Mouse (Mus musculus): ENCODE measurements at regions not wholly inside any gene's neighbourhood (a gene's known extent, or its start where the extent isn't known, plus 50 kb on each side); places are given as distances from the start of the nearest gene placed in this dataset.
A peak's percentile ranks its signal among the peaks of the same experiment; 100 is the strongest.

DNA sequence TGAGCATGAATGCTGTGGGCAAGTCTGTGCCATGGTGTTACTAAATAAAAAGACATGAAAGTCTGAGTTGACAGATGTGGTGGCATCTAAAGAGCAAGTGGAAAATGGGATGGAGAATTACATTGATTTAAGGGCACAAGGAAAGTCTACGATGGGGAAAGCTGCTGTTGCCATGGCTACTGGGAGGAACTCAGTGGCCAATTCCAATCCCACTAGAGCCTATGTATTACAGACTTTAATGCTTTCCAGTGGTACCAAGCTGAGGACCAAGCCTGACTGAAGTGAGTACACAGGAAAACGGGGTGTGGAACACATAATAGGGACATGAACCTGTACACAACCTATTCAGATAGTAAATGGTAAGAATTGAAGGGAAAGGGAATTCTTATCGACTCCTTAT lies 654.9 kb downstream of the Trib2 start:
- H3K27me3 ChIP-seq (ENCODE audit: insufficient read depth, low read length): no peaks in the 10 kb centered on the region
- 79% methylated on average over 3 of the region's 3 CpGs for WGBS
- H3K4me3 ChIP-seq (replicated peaks; ENCODE audit: low read depth, low read length): no peak overlapping the region
- no peak for ATAC-seq (replicated peaks; ENCODE audit: low FRiP score, low read depth)
- no peak overlapping the region for H3K27ac ChIP-seq
- H3K36me3 ChIP-seq (ENCODE audit: insufficient read depth, low read length): no peaks in the 10 kb centered on the region
- H3K9me3 ChIP-seq (replicated peaks; ENCODE audit: low read length): no peaks in the 10 kb centered on the region
- H3K4me1 ChIP-seq (replicated peaks; ENCODE audit: insufficient read depth, low read length): no peaks in the 10 kb centered on the region
- no peak overlapping the region for H3K9ac ChIP-seq (ENCODE audit: low read depth, low read length)
- no peak for TF ChIP-seq CTCF (IDR thresholded peaks at IDR 0.05; ENCODE audit: low read depth)
- no peak overlapping the region for H3K4me2 ChIP-seq (ENCODE audit: low read length)
- no peak for DNase-seq (ENCODE audit: low spot score)

GRCm38 (mm10) chr12:15160478-15160998 lies 656.2 kb downstream of the Trib2 start:
- Histone ChIP-seq H3K27ac (no peak overlapping the region), H3K27me3 (ENCODE audit: insufficient read depth, low read length) (no peaks in the 10 kb centered on the region), H3K4me3 (replicated peaks; ENCODE audit: low read depth, low read length) (no peak overlapping the region), H3K4me1 (replicated peaks; ENCODE audit: insufficient read depth, low read length) (no peaks in the 10 kb centered on the region), H3K4me2 (ENCODE audit: low read length) (no peak overlapping the region), H3K9ac (ENCODE audit: low read depth, low read length) (no peak overlapping the region), H3K9me3 (replicated peaks; ENCODE audit: low read length) (no peaks in the 10 kb centered on the region), H3K36me3 (ENCODE audit: insufficient read depth, low read length) (no peaks in the 10 kb centered on the region)
- WGBS: 76% methylated on average over 2 of the region's 2 CpGs
- ATAC-seq (replicated peaks; ENCODE audit: low FRiP score, low read depth) (no peak), DNase-seq (ENCODE audit: low spot score) (no peak)
- no peak for TF ChIP-seq CTCF (IDR thresholded peaks at IDR 0.05; ENCODE audit: low read depth)

DNA sequence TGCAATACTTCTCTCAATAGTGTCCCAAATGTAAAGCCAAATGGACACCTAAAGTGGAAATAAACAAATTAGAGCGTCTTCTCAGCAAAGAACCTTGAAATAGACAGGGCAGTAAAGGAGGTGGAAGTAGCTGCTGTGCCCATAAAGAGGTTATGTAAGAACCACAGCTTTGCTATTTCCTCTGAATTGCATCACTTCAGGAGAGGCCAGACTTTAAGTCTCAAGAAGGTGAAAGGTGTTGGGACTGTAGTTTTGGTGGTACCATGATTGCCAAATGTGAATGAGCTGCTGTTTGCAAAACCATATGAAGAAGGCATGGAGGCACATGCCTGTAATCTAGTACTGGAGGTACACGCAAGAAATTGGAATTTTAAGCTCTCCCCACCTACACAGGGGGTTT lies 670.3 kb downstream of the Trib2 start:
- H3K9me3 ChIP-seq (replicated peaks; ENCODE audit: low read length): no peaks in the 10 kb centered on the region
- H3K4me2 ChIP-seq (ENCODE audit: low read length): no peak overlapping the region
- no peak overlapping the region for H3K4me3 ChIP-seq (replicated peaks; ENCODE audit: low read depth, low read length)
- DNase-seq (ENCODE audit: low spot score) (no peak), ATAC-seq (replicated peaks; ENCODE audit: low FRiP score, low read depth) (no peak)
- no peaks in the 10 kb centered on the region for H3K4me1 ChIP-seq (replicated peaks; ENCODE audit: insufficient read depth, low read length)
- H3K9ac ChIP-seq (ENCODE audit: low read depth, low read length): no peak overlapping the region
- H3K27me3 ChIP-seq (ENCODE audit: insufficient read depth, low read length): no peaks in the 10 kb centered on the region
- H3K36me3 ChIP-seq (ENCODE audit: insufficient read depth, low read length): no peaks in the 10 kb centered on the region
- 68% methylated on average over 2 of the region's 2 CpGs for WGBS
- no peak overlapping the region for H3K27ac ChIP-seq
- no peak for TF ChIP-seq CTCF (IDR thresholded peaks at IDR 0.05; ENCODE audit: low read depth)

DNA sequence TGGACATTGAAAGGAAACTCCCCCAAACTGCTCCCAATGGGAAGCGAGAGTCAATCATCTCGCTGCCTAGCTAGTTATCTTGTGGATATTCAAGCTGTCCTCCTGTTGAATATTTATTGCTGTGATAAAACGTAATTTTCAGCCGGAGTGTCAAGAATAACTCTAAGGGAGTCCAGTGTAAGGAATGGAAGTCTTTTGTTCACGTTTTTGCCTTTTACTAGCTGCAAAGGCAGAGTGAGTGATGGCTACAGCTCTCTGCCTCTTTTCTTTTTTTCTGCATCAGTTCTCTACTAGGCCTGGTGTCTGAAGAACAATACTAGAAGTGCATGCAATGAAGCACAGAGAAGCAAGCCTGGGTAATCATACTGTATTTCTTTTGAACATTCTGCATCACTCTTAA lies 679.7 kb downstream of the Trib2 start:
- no peaks in the 10 kb centered on the region for H3K36me3 ChIP-seq (ENCODE audit: insufficient read depth, low read length)
- no peak overlapping the region for H3K27ac ChIP-seq
- H3K9ac ChIP-seq (ENCODE audit: low read depth, low read length): no peak overlapping the region
- no peaks in the 10 kb centered on the region for H3K4me1 ChIP-seq (replicated peaks; ENCODE audit: insufficient read depth, low read length)
- TF ChIP-seq CTCF (IDR thresholded peaks at IDR 0.05; ENCODE audit: low read depth): no peak
- H3K4me3 ChIP-seq (replicated peaks; ENCODE audit: low read depth, low read length): no peak overlapping the region
- H3K9me3 ChIP-seq (replicated peaks; ENCODE audit: low read length): no peaks in the 10 kb centered on the region
- DNase-seq (ENCODE audit: low spot score) (peak; percentile 65), ATAC-seq (replicated peaks; ENCODE audit: low FRiP score, low read depth) (no peak)
- no peak overlapping the region for H3K4me2 ChIP-seq (ENCODE audit: low read length)
- no peaks in the 10 kb centered on the region for H3K27me3 ChIP-seq (ENCODE audit: insufficient read depth, low read length)
- WGBS: 23% methylated on average over 5 of the region's 5 CpGs

DNA sequence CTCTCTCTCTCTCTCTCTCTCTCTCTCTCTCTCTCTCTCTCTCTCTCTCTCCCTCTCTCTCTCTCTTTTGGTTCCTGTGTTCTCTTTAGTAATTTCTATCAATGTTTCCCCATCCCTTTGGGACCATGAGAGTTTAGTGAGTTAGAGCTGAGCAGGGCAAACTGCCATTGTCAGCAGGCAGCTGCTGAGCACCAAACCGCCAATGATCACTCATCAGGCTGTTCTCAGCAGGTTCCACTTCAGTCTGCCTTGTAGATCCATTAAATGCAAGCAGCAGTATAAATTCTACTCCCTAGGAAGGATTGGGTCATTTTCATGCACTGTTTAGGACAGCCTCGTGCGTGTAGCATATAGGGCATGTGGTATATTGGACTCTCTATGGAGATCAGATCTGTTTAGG lies 692.5 kb downstream of the Trib2 start:
- Histone ChIP-seq H3K27me3 (ENCODE audit: insufficient read depth, low read length) (no peaks in the 10 kb centered on the region), H3K36me3 (ENCODE audit: insufficient read depth, low read length) (no peaks in the 10 kb centered on the region), H3K9ac (ENCODE audit: low read depth, low read length) (no peak overlapping the region), H3K4me2 (ENCODE audit: low read length) (no peak overlapping the region), H3K4me1 (replicated peaks; ENCODE audit: insufficient read depth, low read length) (no peaks in the 10 kb centered on the region), H3K27ac (no peak overlapping the region), H3K9me3 (replicated peaks; ENCODE audit: low read length) (no peaks in the 10 kb centered on the region), H3K4me3 (replicated peaks; ENCODE audit: low read depth, low read length) (no peak overlapping the region)
- DNase-seq (ENCODE audit: low spot score): no peak
- ATAC-seq (replicated peaks; ENCODE audit: low FRiP score, low read depth): no peak
- 78% methylated on average over 3 of the region's 3 CpGs for WGBS
- no peak for TF ChIP-seq CTCF (IDR thresholded peaks at IDR 0.05; ENCODE audit: low read depth)

DNA sequence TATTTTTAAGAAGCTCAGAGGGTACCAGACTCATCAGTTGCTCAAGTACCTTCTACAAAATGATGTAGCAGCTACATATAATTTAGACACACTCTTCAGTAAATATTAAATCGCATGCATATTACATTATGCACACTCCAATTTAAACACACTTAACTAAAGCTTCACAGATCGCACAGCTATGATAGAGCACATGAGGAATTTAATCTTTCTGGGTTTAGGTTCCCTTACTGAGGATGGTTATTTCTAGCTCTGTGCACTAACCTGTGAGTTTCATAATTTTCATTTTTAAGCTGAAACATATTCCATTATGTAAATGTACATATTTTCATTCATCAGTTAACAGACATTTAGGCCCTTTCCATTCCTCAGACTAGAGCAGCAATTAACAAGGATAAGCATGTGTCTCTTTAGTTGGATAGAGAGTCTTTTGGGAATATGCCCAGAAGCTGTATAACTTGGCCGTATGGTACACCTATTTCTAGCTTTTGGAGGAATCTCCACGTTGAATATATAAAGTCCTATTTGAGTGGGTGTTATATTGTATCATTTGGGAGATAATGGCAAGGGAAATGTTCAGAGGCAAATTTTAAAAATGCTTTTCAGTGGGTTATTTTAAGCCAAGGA lies 694.0 kb downstream of the Trib2 start:
- no peak for ATAC-seq (replicated peaks; ENCODE audit: low FRiP score, low read depth)
- no peaks in the 10 kb centered on the region for H3K4me1 ChIP-seq (replicated peaks; ENCODE audit: insufficient read depth, low read length)

DNA sequence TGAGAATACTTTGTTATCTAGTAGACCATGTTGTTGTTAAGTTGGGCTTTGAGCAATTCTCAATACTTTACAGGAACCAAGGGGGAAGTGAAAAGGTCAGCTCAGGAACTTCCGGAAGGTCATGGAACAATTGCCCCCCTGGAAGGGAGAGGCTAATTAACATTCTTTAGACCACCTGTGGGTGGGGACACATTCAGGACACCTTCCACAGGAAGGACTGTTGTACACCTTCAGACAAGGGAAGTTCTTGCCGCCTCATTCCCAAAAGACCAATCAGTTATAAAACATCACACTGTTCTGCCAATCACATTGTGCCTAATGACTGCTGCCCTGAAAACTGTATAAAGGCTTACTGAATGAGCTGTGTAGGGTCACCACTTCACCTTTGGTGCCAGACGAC lies 701.2 kb downstream of the Trib2 start:
- 88% methylated on average over 3 of the region's 3 CpGs for WGBS
- TF ChIP-seq CTCF (IDR thresholded peaks at IDR 0.05; ENCODE audit: low read depth): no peak
- no peak for DNase-seq (ENCODE audit: low spot score)

More for the DNA sequence above, 694.0 kb downstream of the Trib2 start:
- Histone ChIP-seq H3K36me3 (ENCODE audit: insufficient read depth, low read length) (no peaks in the 10 kb centered on the region), H3K27me3 (ENCODE audit: insufficient read depth, low read length) (no peaks in the 10 kb centered on the region), H3K27ac (no peak overlapping the region), H3K9ac (ENCODE audit: low read depth, low read length) (no peak overlapping the region), H3K4me2 (ENCODE audit: low read length) (no peak overlapping the region), H3K9me3 (replicated peaks; ENCODE audit: low read length) (no peaks in the 10 kb centered on the region), H3K4me3 (replicated peaks; ENCODE audit: low read depth, low read length) (no peak overlapping the region)
- TF ChIP-seq CTCF (IDR thresholded peaks at IDR 0.05; ENCODE audit: low read depth): no peak
- no peak for DNase-seq (ENCODE audit: low spot score)
- 82% methylated on average over 4 of the region's 4 CpGs for WGBS

More for the DNA sequence above, 701.2 kb downstream of the Trib2 start:
- no peak for ATAC-seq (replicated peaks; ENCODE audit: low FRiP score, low read depth)
- Histone ChIP-seq H3K27ac (no peak overlapping the region), H3K4me1 (replicated peaks; ENCODE audit: insufficient read depth, low read length) (no peaks in the 10 kb centered on the region), H3K4me2 (ENCODE audit: low read length) (no peak overlapping the region), H3K27me3 (ENCODE audit: insufficient read depth, low read length) (no peaks in the 10 kb centered on the region), H3K36me3 (ENCODE audit: insufficient read depth, low read length) (no peaks in the 10 kb centered on the region), H3K9me3 (replicated peaks; ENCODE audit: low read length) (no peaks in the 10 kb centered on the region), H3K9ac (ENCODE audit: low read depth, low read length) (no peak overlapping the region), H3K4me3 (replicated peaks; ENCODE audit: low read depth, low read length) (no peak overlapping the region)

Measured in kidney, postnatal 0 days (tissue).